Mouse (Mus musculus) mouse embryonic stem cell (cell line): ENCODE data around the gene Smg5.
"Not testable (repeated sequence)": the region's sequence is repeated elsewhere in the genome, so short reads cannot be mapped to it uniquely, and the experiment has no call there.

Source experiments
- in situ Hi-C, 2 experiments: fragments of 300-500 bp; cut with MboI; formaldehyde crosslinking; loops; 1 replicate in 1 of 2; 3 replicates in 1 of 2; pipeline ENCODE4 v1.14.3; 2019 to 2020; ENCODE audit warnings: low sequenced_read_pairs in 2 of 2, low pct_unique_long_range_greater_than_20kb in 1 of 2, mixed read lengths in 1 of 2; ENCODE audit not compliant: unreplicated experiment in 1 of 2

The Smg5 gene

DNA sequence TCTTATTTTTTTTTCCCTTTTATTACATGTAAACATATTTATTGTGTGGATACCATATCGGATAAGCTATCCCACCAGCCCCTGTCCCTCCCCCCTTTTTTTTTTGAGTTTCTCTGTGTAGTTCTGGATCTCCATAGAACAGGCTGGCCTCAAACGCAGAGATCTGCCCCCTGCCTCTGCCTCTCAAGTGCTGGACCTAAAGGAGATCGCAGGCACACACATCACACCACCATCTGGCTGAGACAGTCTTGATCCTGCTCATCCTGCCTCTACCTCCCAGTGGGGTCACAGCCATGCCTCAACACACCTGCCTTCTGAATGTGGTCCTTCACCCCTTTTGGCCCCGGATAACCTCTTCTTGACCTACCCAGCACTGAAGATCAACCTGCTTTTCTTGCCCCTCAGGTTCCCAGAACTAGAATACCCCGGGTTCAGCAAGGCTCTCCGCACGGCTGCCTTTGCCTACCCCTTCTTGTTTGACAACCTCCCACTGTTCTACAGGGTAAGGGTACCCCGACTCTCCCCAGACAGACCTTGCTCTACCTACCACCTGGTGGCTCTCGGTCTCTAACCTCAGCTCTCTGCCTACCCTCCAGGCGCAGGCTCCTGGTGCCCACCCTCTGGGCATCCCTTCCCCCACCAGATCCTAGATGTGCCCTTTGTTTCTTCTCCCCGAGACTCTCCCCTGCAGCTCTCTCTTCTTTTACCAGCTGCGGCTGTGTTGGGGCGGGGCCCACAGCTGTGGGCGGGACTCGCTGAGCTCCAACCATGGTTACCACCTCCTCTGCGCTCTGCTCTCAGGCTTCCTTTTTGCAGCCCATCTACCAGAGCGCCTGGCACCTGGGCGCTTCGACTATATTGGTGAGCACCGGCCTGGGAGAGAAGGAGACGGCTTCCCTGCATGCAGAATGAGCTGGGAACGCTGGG is 45.6 kb downstream of the Smg5 start:
- in situ Hi-C loops = not testable (repeated sequence)

DNA sequence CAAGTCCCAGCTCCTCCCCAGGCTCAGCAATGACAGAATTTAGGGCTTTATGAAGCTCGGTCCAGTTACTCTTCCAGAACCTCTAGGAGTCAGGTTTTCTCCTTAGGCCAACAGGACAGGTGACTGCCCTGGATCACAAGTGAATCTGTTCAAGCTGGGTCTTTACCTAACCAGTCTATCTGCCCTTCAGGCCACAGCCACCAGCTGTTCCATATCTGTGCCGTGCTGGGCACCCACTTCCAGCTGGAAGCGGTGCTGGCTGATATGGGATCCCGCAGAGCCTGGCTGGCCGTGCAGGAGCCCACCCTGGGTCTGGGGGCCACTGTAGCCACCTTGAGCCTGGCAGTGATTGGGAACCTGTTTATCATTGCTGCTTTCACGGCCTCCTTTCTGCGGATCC is 46.3 kb downstream of the Smg5 start:
- in situ Hi-C loops = not testable (repeated sequence)

GRCm38 (mm10) chr3:88384364-88384763 is 48.3 kb downstream of the Smg5 start, which contains the start of gene Bglap:
TSS of gene Bglap (minus strand) at chr3:88384464.
- in situ Hi-C loops = no loop called here

- in situ Hi-C loops = no loop called here
Observed at GRCm38 (mm10) chr3:88393776-88394375, 57.8 kb downstream of the Smg5 start.

GRCm38 (mm10) chr3:88395288-88395687 is 59.2 kb downstream of the Smg5 start:
- in situ Hi-C loops = no loop called here

DNA sequence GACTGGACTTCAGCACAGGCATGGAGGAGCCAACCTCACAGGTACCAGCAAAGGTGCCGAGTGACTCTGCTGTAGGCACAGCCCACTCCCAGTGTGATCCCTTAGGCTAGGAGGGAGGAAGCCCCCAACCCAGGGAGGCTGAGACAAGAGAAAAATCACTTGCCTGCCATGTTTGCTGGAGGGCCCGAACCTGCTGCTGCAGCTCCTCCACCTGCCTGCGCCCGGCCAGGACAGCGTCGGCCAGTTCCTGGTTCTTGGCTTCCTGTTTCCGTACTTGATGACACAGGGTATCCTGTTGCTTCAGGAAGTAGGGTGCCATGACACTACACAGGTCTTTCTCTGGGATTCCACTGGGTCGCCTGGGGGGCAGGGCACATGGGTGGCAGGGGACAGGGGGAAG is 59.7 kb downstream of the Smg5 start:
- in situ Hi-C loops = no loop called here

DNA sequence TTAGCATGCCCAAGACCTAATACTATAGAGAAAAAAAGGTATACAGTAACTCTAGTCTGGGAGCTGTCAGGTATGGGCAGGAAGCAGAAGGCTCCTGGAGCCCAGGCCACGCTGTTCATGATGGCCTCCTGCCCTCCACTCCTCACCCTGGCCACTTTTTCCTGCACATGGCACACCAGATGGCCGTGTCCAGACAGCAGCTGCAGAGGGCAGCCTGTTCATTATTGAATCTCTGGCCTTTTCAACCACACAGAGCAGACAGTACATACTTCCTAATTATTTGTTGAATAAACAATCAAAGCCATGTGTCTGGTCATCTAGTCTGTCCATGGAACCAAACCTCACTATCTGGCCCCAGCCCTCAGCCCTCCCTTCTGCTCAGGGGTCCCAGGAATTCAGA is 62.6 kb downstream of the Smg5 start:
- in situ Hi-C loops = no loop called here

- in situ Hi-C loops = loop anchor here (5.0 to 10.0 kb wide), 3 partner anchors 74 to 351 kb away; no protein-coding TSS in a partner anchor
Observed at GRCm38 (mm10) chr3:88403522-88404230, 67.6 kb downstream of the Smg5 start.

DNA sequence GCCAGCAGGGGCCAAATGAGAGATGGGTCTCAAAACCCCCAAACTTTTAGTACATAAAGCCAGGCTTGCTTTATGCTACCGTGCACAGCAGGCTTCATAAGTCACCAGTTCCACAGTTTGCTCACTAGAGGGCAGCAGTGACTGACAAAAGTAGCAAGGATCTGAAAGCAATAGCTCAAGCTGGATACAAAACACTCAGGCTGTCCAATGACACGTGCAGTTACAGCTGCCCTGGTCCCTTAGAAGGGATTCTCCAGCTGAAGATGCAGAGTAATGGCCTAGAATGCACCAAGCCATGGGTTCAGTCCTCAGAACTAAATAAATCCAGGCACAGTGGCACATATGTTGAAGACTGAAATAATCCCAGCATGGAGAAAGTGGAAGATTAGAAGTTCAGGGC is 71.0 kb downstream of the Smg5 start:
- in situ Hi-C loops = loop anchor here (5.0 to 10.0 kb wide), 3 partner anchors 55 to 348 kb away; partner anchors contain the start of gene Sema4a (in 1 of the 2)

DNA sequence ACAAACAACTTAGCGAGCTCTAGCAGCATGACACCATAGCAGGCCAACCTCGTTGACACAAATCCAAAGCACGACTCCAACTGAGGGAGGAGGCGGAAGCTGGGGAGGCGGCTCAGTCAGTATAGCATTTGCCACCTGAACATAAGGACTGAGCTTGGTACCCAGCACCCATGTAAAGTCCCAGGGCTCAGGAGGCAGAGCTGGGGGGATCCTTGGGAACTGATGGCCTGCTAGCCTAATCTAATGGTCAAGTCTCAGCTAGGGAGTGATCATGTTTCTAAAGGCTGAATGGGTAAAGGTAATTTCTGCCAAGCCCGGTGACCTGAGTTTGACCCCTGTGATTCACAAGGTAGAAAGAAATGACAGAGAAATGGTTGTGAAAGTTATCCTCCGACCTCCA is 71.5 kb downstream of the Smg5 start:
- in situ Hi-C loops = loop anchor here (5.0 to 10.0 kb wide), 3 partner anchors 55 to 347 kb away; partner anchors contain the start of gene Sema4a (in 1 of the 2)

- in situ Hi-C loops = loop anchor here (5.0 to 10.0 kb wide), 3 partner anchors 53 to 346 kb away; partner anchors contain the start of gene Sema4a (in 1 of the 2)
Observed at GRCm38 (mm10) chr3:88408953-88409352, 72.9 kb downstream of the Smg5 start.

- in situ Hi-C loops = loop anchor here (5.0 to 10.0 kb wide), 3 partner anchors 52 to 345 kb away; partner anchors contain the start of gene Sema4a (in 1 of the 2)
Observed at GRCm38 (mm10) chr3:88409741-88410644, 73.9 kb downstream of the Smg5 start, which contains the start of gene Pmf1. TSS of gene Pmf1 (minus strand) at chr3:88410331.

DNA sequence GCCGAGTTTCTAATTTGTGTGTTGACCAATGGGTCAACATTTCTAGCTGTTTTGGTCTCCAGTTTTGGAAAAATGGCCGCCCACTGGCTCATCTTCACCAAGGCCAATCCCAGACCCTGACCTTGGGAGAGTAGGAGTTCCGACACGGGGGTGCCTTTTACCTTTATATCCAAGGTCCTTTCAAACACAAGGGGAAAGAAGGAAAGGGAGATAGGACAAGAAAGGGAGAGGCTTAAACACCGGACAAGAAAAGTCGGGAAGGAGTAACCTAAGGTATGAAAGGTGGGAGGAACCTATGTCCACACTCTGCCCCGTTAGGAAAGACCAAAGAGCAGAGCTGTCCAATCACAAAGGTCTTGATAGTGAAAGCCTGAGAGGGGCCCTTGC is 74.6 kb downstream of the Smg5 start:
- in situ Hi-C loops = no loop called here

- in situ Hi-C loops = no loop called here
Observed at GRCm38 (mm10) chr3:88411681-88412080, 75.6 kb downstream of the Smg5 start.
